Mouse (Mus musculus) liver, adult 2 months (tissue): ENCODE data around the gene Olfr895. TPM values are rescaled to one million over a fixed set of nuclear protein-coding genes. Genes with fewer than 3 reads are reported as not detected.

Experiments
- DNase-seq: peaks from one replicate; pipeline ENCODE4 v3.0.0-alpha.2; 2011; ENCODE audit warnings: low read depth, low spot score; ENCODE audit errors: extremely low read depth
- H3K27ac ChIP-seq: fragments of 200-500 bp; replicated peaks from 2 replicates; pipeline ENCODE4 v1.5.1; 2012; ENCODE audit warnings: low read depth, mild to moderate bottlenecking, control low read depth, inconsistent platforms, low read length; ENCODE audit not compliant: insufficient read depth
- H3K27me3 ChIP-seq: fragments of 200-500 bp; 2 replicates; pipeline ENCODE4 v1.6.1; 2012; ENCODE audit warnings: mild to moderate bottlenecking, moderate library complexity, low read length, inconsistent platforms; ENCODE audit not compliant: control insufficient read depth, insufficient read depth
- H3K36me3 ChIP-seq: fragments of 200-500 bp; 2 replicates; pipeline ENCODE4 v1.6.1; 2012; ENCODE audit warnings: low read length, inconsistent platforms; ENCODE audit not compliant: control insufficient read depth, insufficient read depth
- H3K4me1 ChIP-seq: fragments of 200-500 bp; 2 replicates; pipeline ENCODE4 v1.6.1; 2011; ENCODE audit warnings: low read length; ENCODE audit not compliant: control insufficient read depth, insufficient read depth
- H3K4me3 ChIP-seq: fragments of 200-500 bp; 2 replicates; pipeline ENCODE4 v1.5.1; 2011; ENCODE audit warnings: low read depth, mild to moderate bottlenecking, control low read depth, low read length, moderate library complexity; ENCODE audit not compliant: insufficient read depth
- H3K79me2 ChIP-seq: fragments of 200-500 bp; 2 replicates; pipeline ENCODE4 v1.6.1; 2012; ENCODE audit warnings: inconsistent platforms, mild to moderate bottlenecking, low read length, moderate library complexity; ENCODE audit not compliant: control insufficient read depth, insufficient read depth
- H3K9ac ChIP-seq: fragments of 200-500 bp; 2 replicates; pipeline ENCODE4 v1.6.1; 2012; ENCODE audit warnings: low read depth, mild to moderate bottlenecking, control low read depth, inconsistent platforms, low read length
- CTCF ChIP-seq: fragments of 200-500 bp; IDR thresholded peaks from 2 replicates; pipeline ENCODE4 v1.5.1; 2011; ENCODE audit warnings: low read depth, low read length, control low read depth
- POLR2A ChIP-seq: fragments of 200-500 bp; IDR thresholded peaks from 2 replicates; pipeline ENCODE4 v1.6.1; 2011; ENCODE audit warnings: low read length, control low read depth; ENCODE audit not compliant: insufficient read depth; ENCODE audit errors: extremely low read depth
- WGBS: fragments of 180-500 bp; shearing (Covaris S2); methylation state at CpG from one replicate; pipeline ENCODE4 v1.1.7; 2018; 5-methylcytosine and 5-hydroxymethylcytosine counted together
- polyA plus RNA-seq: library from polyadenylated mRNA; depleted of rRNA; stranded (reverse); fragments of >200 nt; gene quantifications from 2 replicates; pipeline ENCODE4 v1.2.3, GENCODE M21; 2012; rRNA removed
- total RNA-seq: library from RNA; depleted of rRNA; stranded (reverse); fragments of >200 nt; gene quantifications from 2 replicates; pipeline ENCODE4 v1.2.3, GENCODE M21; 2014; rRNA removed

The Olfr895 gene
- total RNA-seq, result not detected in 2 replicates
- polyA plus RNA-seq, result not detected in 2 replicates

DNA sequence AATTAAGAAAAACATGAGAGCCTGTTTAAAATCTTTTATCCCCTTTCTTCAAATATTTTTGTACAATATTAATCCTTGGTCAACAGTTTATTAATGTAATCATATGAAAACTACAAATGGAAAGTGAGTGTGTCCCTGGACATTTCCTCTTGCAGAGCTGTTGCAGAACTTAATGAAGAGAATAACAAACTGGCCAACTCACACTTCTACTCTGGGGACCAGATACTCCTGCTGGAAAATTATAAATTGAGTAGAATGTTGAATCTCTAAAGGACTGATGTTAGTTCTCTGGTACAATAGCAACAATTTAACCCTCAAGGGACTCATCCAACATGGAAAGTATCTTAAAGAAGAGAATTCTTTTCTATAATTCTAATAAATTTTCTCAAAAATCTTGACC lies at the start of gene Olfr895:
Gene Olfr895, plus strand, starts transcription at position 301 of the 400 bp plus-strand sequence.
- H3K4me3 ChIP-seq, result no peak within 1 kb of the TSS
- no peak within 1 kb of the TSS for H3K9ac ChIP-seq
- H3K4me1 ChIP-seq, result no peaks in the 10 kb centered on the region
- H3K79me2 ChIP-seq, result no peaks in the 10 kb centered on the region
- TF ChIP-seq CTCF (no peak), POLR2A (no peak)
- no peaks in the 10 kb centered on the region for H3K27me3 ChIP-seq
- no peak within 1 kb of the TSS for H3K27ac ChIP-seq
- no peaks in the 10 kb centered on the region for H3K36me3 ChIP-seq
- no peak for DNase-seq

- no peak for DNase-seq
- Histone ChIP-seq H3K4me1 (no peaks in the 10 kb centered on the region), H3K27ac (no peak within 1 kb of the TSS), H3K79me2 (no peaks in the 10 kb centered on the region), H3K9ac (no peak within 1 kb of the TSS), H3K27me3 (no peaks in the 10 kb centered on the region), H3K36me3 (no peaks in the 10 kb centered on the region), H3K4me3 (no peak within 1 kb of the TSS)
- TF ChIP-seq POLR2A, result no peak
- no peak for TF ChIP-seq CTCF
These were observed 15.2 kb upstream of the Olfr895 start, which contains the start of gene Olfr143 for GRCm38 (mm10) chr9:38252474-38252873. TSS of gene Olfr143 (plus strand) at chr9:38252774.

- Histone ChIP-seq H3K27ac (no peak within 1 kb of the TSS), H3K4me1 (no peaks in the 10 kb centered on the region), H3K9ac (no peak within 1 kb of the TSS), H3K36me3 (no peaks in the 10 kb centered on the region), H3K4me3 (no peak within 1 kb of the TSS), H3K27me3 (no peaks in the 10 kb centered on the region), H3K79me2 (no peaks in the 10 kb centered on the region)
- no peak for TF ChIP-seq POLR2A
- TF ChIP-seq CTCF, result no peak
- no peak for DNase-seq
- 75% methylated on average over 1 of the region's 1 CpGs for WGBS
These were observed 23.2 kb downstream of the Olfr895 start, which contains the start of gene Olfr896-ps1 for GRCm38 (mm10) chr9:38290807-38291206. TSS of gene Olfr896-ps1 (plus strand) at chr9:38291107.

Other genes with a start within 250 kb of the Olfr895 start
- gene Olfr883, start 242.0 kb upstream of the Olfr895 start, total RNA-seq, result not detected in 2 replicates
- not detected in 2 replicates for gene Olfr883, start 242.0 kb upstream of the Olfr895 start, polyA plus RNA-seq
- not detected in 2 replicates for gene Olfr884, start 221.3 kb upstream of the Olfr895 start, total RNA-seq
- gene Olfr884, start 221.3 kb upstream of the Olfr895 start, polyA plus RNA-seq, result not detected in 2 replicates
- gene Olfr885, start 206.5 kb upstream of the Olfr895 start, total RNA-seq, result not detected in 2 replicates
- gene Olfr885, start 206.5 kb upstream of the Olfr895 start, polyA plus RNA-seq, result not detected in 2 replicates
- gene Olfr887, start 183.8 kb upstream of the Olfr895 start, total RNA-seq, result not detected in 2 replicates
- not detected in 2 replicates for gene Olfr887, start 183.8 kb upstream of the Olfr895 start, polyA plus RNA-seq
- not detected in 2 replicates for gene Olfr888, start 159.7 kb upstream of the Olfr895 start, total RNA-seq
- gene Olfr888, start 159.7 kb upstream of the Olfr895 start, polyA plus RNA-seq, result not detected in 2 replicates
- gene Olfr889, start 152.7 kb upstream of the Olfr895 start, total RNA-seq, result not detected in 2 replicates
- not detected in 2 replicates for gene Olfr889, start 152.7 kb upstream of the Olfr895 start, polyA plus RNA-seq
- gene Olfr890, start 125.3 kb upstream of the Olfr895 start, total RNA-seq, result not detected in 2 replicates
- not detected in 2 replicates for gene Olfr890, start 125.3 kb upstream of the Olfr895 start, polyA plus RNA-seq
- not detected in 2 replicates for gene Olfr891, start 87.0 kb upstream of the Olfr895 start, total RNA-seq
- not detected in 2 replicates for gene Olfr891, start 87.0 kb upstream of the Olfr895 start, polyA plus RNA-seq
- gene Olfr893, start 59.5 kb upstream of the Olfr895 start, total RNA-seq, result not detected in 2 replicates
- gene Olfr893, start 59.5 kb upstream of the Olfr895 start, polyA plus RNA-seq, result not detected in 2 replicates
- not detected in 2 replicates for gene Olfr894, start 49.8 kb upstream of the Olfr895 start, total RNA-seq
- gene Olfr894, start 49.8 kb upstream of the Olfr895 start, polyA plus RNA-seq, result not detected in 2 replicates
- gene Olfr143, start 15.1 kb upstream of the Olfr895 start, total RNA-seq, result not detected in 2 replicates
- gene Olfr143, start 15.1 kb upstream of the Olfr895 start, polyA plus RNA-seq, result not detected in 2 replicates
- not detected in 2 replicates for gene Olfr896-ps1, start 23.3 kb downstream of the Olfr895 start, total RNA-seq
- gene Olfr896-ps1, start 23.3 kb downstream of the Olfr895 start, polyA plus RNA-seq, result not detected in 2 replicates
- not detected in 2 replicates for gene Olfr25, start 61.2 kb downstream of the Olfr895 start, total RNA-seq
- gene Olfr25, start 61.2 kb downstream of the Olfr895 start, polyA plus RNA-seq, result not detected in 2 replicates
- gene Olfr898, start 80.6 kb downstream of the Olfr895 start, total RNA-seq, result not detected in 2 replicates
- not detected in 2 replicates for gene Olfr898, start 80.6 kb downstream of the Olfr895 start, polyA plus RNA-seq
- gene Olfr250, start 99.0 kb downstream of the Olfr895 start, total RNA-seq, result not detected in 2 replicates
- gene Olfr250, start 99.0 kb downstream of the Olfr895 start, polyA plus RNA-seq, result not detected in 2 replicates
- not detected in 2 replicates for gene Olfr251, start 109.2 kb downstream of the Olfr895 start, total RNA-seq
- not detected in 2 replicates for gene Olfr251, start 109.2 kb downstream of the Olfr895 start, polyA plus RNA-seq
- gene Olfr147, start 133.8 kb downstream of the Olfr895 start, total RNA-seq, result not detected in 2 replicates
- not detected in 2 replicates for gene Olfr147, start 133.8 kb downstream of the Olfr895 start, polyA plus RNA-seq
- not detected in 2 replicates for gene Olfr901, start 161.6 kb downstream of the Olfr895 start, total RNA-seq
- gene Olfr901, start 161.6 kb downstream of the Olfr895 start, polyA plus RNA-seq, result not detected in 2 replicates
- not detected in 2 replicates for gene Olfr902, start 179.8 kb downstream of the Olfr895 start, total RNA-seq
- not detected in 2 replicates for gene Olfr902, start 179.8 kb downstream of the Olfr895 start, polyA plus RNA-seq
- gene Olfr904, start 195.3 kb downstream of the Olfr895 start, total RNA-seq, result not detected in 2 replicates
- not detected in 2 replicates for gene Olfr904, start 195.3 kb downstream of the Olfr895 start, polyA plus RNA-seq
- not detected in 2 replicates for gene Olfr905, start 203.3 kb downstream of the Olfr895 start, total RNA-seq
- gene Olfr905, start 203.3 kb downstream of the Olfr895 start, polyA plus RNA-seq, result not detected in 2 replicates
- not detected in 2 replicates for gene Olfr906, start 219.2 kb downstream of the Olfr895 start, total RNA-seq
- not detected in 2 replicates for gene Olfr906, start 219.2 kb downstream of the Olfr895 start, polyA plus RNA-seq
- gene Olfr907, start 227.9 kb downstream of the Olfr895 start, total RNA-seq, result not detected in 2 replicates
- not detected in 2 replicates for gene Olfr907, start 227.9 kb downstream of the Olfr895 start, polyA plus RNA-seq